Mouse (Mus musculus) embryonic fibroblast, embryonic 13.5 days (primary cell): Measurements from ENCODE around the gene Nsd1.
"Not testable (repeated sequence)": the region's sequence is repeated elsewhere in the genome, so short reads cannot be mapped to it uniquely, and the experiment has no call there.

Experiments
- CTCF ChIP-seq: IDR thresholded peaks from 2 replicates; pipeline ENCODE4 v1.5.1; 2011; ENCODE audit warnings: mild to moderate bottlenecking, control low read depth, low read length, moderate library complexity, borderline replicate concordance; ENCODE audit not compliant: insufficient read depth
- POLR2A ChIP-seq: IDR thresholded peaks from 2 replicates; pipeline ENCODE4 v1.6.1; 2011; ENCODE audit warnings: low read depth, mild to moderate bottlenecking, control low read depth, low read length, moderate library complexity

- not testable (repeated sequence) for TF ChIP-seq POLR2A, CTCF
Observed at GRCm38 (mm10) chr13:55187062-55187461, 22.5 kb upstream of the Nsd1 start.
